Mouse (Mus musculus): ENCODE data around the gene Flrt3. TPM values are rescaled to one million over a fixed set of nuclear protein-coding genes. Genes with fewer than 3 reads are reported as not detected.

Flrt3 gene
- polyA plus RNA-seq, 1 experiment from 2014 or later, result 17.3 TPM

DNA sequence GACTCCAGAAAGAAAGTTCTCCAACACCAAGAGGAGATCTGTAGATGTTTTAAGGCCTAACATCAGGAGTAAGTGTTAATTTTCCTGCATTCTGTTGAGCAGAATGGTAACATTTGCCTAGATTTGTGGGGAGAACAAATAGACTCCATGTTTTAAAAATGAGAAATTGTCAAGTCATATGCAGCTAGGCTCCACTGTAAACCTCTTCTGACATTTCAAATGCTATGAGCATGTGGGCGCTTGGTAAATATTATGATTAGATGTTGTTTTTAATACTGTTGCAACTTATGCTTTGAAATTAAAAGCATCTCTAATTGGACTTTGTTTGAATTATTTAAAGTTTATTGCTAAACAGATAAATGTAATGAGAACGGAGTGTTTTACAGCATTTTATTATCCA is 55.8 kb downstream of the Flrt3 start:
- Histone ChIP-seq H3K9me3 (replicated peaks; ENCODE audit: low read length) (no peaks in the 10 kb centered on the region), H3K27me3 (ENCODE audit: insufficient read depth, low read length) (no peaks in the 10 kb centered on the region), H3K9ac (ENCODE audit: low read depth, low read length) (no peak overlapping the region), H3K4me2 (ENCODE audit: low read length) (no peak overlapping the region), H3K4me3 (replicated peaks; ENCODE audit: low read depth, low read length) (no peak overlapping the region), H3K27ac (no peak overlapping the region), H3K4me1 (replicated peaks; ENCODE audit: insufficient read depth, low read length) (no peaks in the 10 kb centered on the region), H3K36me3 (ENCODE audit: insufficient read depth, low read length) (no peaks in the 10 kb centered on the region)
- TF ChIP-seq CTCF (IDR thresholded peaks at IDR 0.05; ENCODE audit: low read depth), result no peak
- ATAC-seq (replicated peaks; ENCODE audit: low FRiP score, low read depth), result no peak
- DNase-seq (ENCODE audit: low spot score), result peak; percentile 13
- 82% methylated on average over 2 of the region's 2 CpGs for WGBS

Measured in kidney, postnatal 0 days (tissue).